Mouse (Mus musculus): ENCODE measurements around the gene Blm. TPM values are rescaled to one million over a fixed set of nuclear protein-coding genes. Genes with fewer than 3 reads are reported as not detected.

Blm gene
- polyA plus RNA-seq (2014; fragmentation: Illumina TruSeq; extraction: RNeasy Lipid Tissue Mini Kit (QIAGEN cat#74804); ENCODE audit: low read depth, low replicate concordance) = 17.5 TPM

DNA sequence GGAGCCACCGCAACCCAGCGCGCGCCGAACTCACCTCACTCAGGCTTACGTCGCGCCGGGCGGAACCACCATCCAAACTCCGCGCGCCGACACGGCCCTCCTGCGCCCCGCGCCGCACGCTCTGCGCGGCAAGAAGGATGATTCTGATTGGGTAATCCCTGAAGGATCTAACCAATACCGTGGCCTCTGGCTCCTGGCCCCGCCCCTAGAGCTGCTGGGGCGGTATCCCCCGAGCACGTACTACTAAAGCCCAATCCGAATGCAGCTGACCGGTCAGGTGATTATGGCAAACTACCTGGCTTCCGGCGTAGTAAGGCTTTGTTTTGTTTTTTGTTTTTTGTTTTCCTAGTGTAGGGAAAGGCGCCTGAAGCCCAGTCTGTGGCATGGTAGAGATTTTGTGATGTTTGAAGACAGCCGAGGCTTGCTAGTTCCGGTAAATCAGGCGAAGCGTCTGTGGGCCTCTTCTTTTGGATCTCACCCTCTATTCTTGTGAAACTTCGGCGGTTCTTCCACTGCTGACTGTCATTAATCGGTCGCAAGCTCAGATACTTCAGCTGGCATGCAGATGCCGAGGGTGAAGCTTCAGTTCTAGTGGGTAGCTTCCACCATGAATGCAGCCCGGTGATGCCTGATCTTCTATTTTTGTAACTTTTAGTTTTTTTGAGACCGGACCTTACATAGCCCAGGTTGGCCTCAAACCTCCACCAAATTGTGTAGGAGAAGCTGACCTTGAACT lies at the start of gene Blm:
Gene Blm, minus strand, starts transcription at position 111 of the 736 bp plus-strand sequence.

DNA sequence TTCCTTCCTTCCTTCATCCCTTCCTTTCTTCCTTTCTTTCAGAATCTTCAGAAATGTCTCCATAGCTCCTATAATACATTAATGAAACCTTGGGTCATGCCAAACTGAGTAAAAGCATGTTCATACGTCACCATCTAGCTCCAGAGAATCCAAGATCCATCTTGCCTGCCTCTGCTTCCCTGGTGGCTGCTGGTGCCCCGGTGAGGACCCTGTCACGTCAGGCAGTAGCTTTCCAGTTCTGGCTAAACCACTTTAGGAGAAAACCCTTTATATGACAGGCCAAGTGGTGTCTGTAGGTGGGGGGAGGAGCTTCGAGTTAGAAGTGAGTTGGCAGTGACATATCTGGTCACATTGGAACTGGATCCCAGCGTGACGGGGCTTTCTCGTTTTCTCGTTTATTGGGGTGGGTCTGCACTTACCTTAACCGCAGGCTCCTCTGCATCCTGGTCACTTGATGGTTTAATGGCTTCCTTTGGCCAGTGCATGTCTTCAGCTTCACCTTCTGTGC lies 129.7 kb downstream of the Blm start, which contains the start of gene Furin:
Gene Furin, minus strand, starts transcription at position 249 of the 508 bp plus-strand sequence.

Other genes with a start within 250 kb of the Blm start
- gene Prc1, start 240.7 kb downstream of the Blm start, polyA plus RNA-seq (2014; fragmentation: Illumina TruSeq; extraction: RNeasy Lipid Tissue Mini Kit (QIAGEN cat#74804); ENCODE audit: low read depth, low replicate concordance) = 22.4 TPM
- 3.4 TPM for gene Rccd1, start 210.7 kb downstream of the Blm start, polyA plus RNA-seq (2014; fragmentation: Illumina TruSeq; extraction: RNeasy Lipid Tissue Mini Kit (QIAGEN cat#74804); ENCODE audit: low read depth, low replicate concordance)
- gene Unc45a, start 194.1 kb downstream of the Blm start, polyA plus RNA-seq (2014; fragmentation: Illumina TruSeq; extraction: RNeasy Lipid Tissue Mini Kit (QIAGEN cat#74804); ENCODE audit: low read depth, low replicate concordance) = 6.8 TPM
- gene Hddc3, start 192.0 kb downstream of the Blm start, polyA plus RNA-seq (2014; fragmentation: Illumina TruSeq; extraction: RNeasy Lipid Tissue Mini Kit (QIAGEN cat#74804); ENCODE audit: low read depth, low replicate concordance) = 17.2 TPM
- 51.8 TPM for gene Man2a2, start 163.7 kb downstream of the Blm start, polyA plus RNA-seq (2014; fragmentation: Illumina TruSeq; extraction: RNeasy Lipid Tissue Mini Kit (QIAGEN cat#74804); ENCODE audit: low read depth, low replicate concordance)
- gene Fes, start 147.2 kb downstream of the Blm start, polyA plus RNA-seq (2014; fragmentation: Illumina TruSeq; extraction: RNeasy Lipid Tissue Mini Kit (QIAGEN cat#74804); ENCODE audit: low read depth, low replicate concordance) = 0.23 TPM
- 4.5 TPM for gene Furin, start 129.7 kb downstream of the Blm start, polyA plus RNA-seq (2014; fragmentation: Illumina TruSeq; extraction: RNeasy Lipid Tissue Mini Kit (QIAGEN cat#74804); ENCODE audit: low read depth, low replicate concordance)
- gene Crtc3, start 153.8 kb upstream of the Blm start, polyA plus RNA-seq (2014; fragmentation: Illumina TruSeq; extraction: RNeasy Lipid Tissue Mini Kit (QIAGEN cat#74804); ENCODE audit: low read depth, low replicate concordance) = 5.1 TPM

All from adrenal gland, adult 10 weeks (tissue).